Mouse (Mus musculus): Measurements from ENCODE around the gene Zfp710. TPM values are rescaled to one million over a fixed set of nuclear protein-coding genes. Genes with fewer than 3 reads are reported as not detected.

Gene Zfp710
- total and polyA plus RNA-seq, 3 experiments: 7.6 to 16.2 (median 14.4) TPM

GRCm38 (mm10) chr7:80033771-80034170, 9.2 kb downstream of the Zfp710 start:
- Histone ChIP-seq H3K4me3 (replicated peaks in 1 of 3; ENCODE audit: low read depth in 2 of 3, low read length in 2 of 3, poor library complexity in 1 of 3) (no peak overlapping the region), H3K36me3 (replicated peaks in 1 of 2; ENCODE audit: control insufficient read depth in 1 of 2, insufficient read depth in 1 of 2, low read length in 1 of 2) (peaks cover 0 to 34% of the 10 kb centered on the region in 2 experiments), H3K4me2 (ENCODE audit: insufficient read depth, low read depth, poor library complexity, severe bottlenecking) (peak overlapping the region; percentile 96; the same call in 1 of the 2 replicates), H3K9ac (ENCODE audit: insufficient read depth, low read depth) (0 out of 2 replicates have a peak overlapping the region, but pooled peaks have one; percentile 73), H3K27me3 (replicated peaks) (no peaks in the 10 kb centered on the region), H3K79me2 (replicated peaks; ENCODE audit: control insufficient read depth, extremely low read depth, insufficient read depth, poor library complexity, severe bottlenecking) (peaks cover 57% of the 10 kb centered on the region), H3K9me3 (replicated peaks; ENCODE audit: low read length) (no peaks in the 10 kb centered on the region), H3K4me1 (ENCODE audit: control insufficient read depth in 1 of 2, insufficient read depth in 2 of 2) (peaks cover 27 to 82% of the 10 kb centered on the region in 2 experiments), H3K27ac (ENCODE audit: insufficient read depth, low read depth) (no peak overlapping the region)
- in situ Hi-C loops (cut with MboI; ENCODE audit: low pct_ligation_motif_present, low pct_unique_long_range_greater_than_20kb, low sequenced_read_pairs) (no loop called here), dilution Hi-C loops (cut with MboI; ENCODE audit: extremely low pct_ligation_motif_present, extremely low pct_unique_long_range_greater_than_20kb, low sequenced_read_pairs) (no loop called here)
- no peak for TF ChIP-seq ZMIZ1 (IDR thresholded peaks at IDR 0.05; ENCODE audit: low read depth, low read length)
- no peak for DNase-seq (ENCODE audit: extremely low read depth)

- Histone ChIP-seq H3K4me2 (ENCODE audit: insufficient read depth, low read depth, poor library complexity, severe bottlenecking) (no peak overlapping the region), H3K79me2 (replicated peaks; ENCODE audit: control insufficient read depth, extremely low read depth, insufficient read depth, poor library complexity, severe bottlenecking) (peaks cover 44% of the 10 kb centered on the region), H3K9ac (ENCODE audit: insufficient read depth, low read depth) (no peak overlapping the region), H3K36me3 (replicated peaks in 1 of 2; ENCODE audit: control insufficient read depth in 1 of 2, insufficient read depth in 1 of 2, low read length in 1 of 2) (peaks cover 0 to 42% of the 10 kb centered on the region in 2 experiments), H3K4me3 (replicated peaks in 1 of 3; ENCODE audit: low read depth in 2 of 3, low read length in 2 of 3, poor library complexity in 1 of 3) (no peak overlapping the region), H3K4me1 (ENCODE audit: control insufficient read depth in 1 of 2, insufficient read depth in 2 of 2) (peaks cover 25 to 80% of the 10 kb centered on the region in 2 experiments), H3K27me3 (replicated peaks) (no peaks in the 10 kb centered on the region), H3K27ac (ENCODE audit: insufficient read depth, low read depth) (no peak overlapping the region), H3K9me3 (replicated peaks; ENCODE audit: low read length) (no peaks in the 10 kb centered on the region)
- DNase-seq (ENCODE audit: extremely low read depth): no peak
- dilution Hi-C loops (cut with MboI; ENCODE audit: extremely low pct_ligation_motif_present, extremely low pct_unique_long_range_greater_than_20kb, low sequenced_read_pairs) (no loop called here), in situ Hi-C loops (cut with MboI; ENCODE audit: low pct_ligation_motif_present, low pct_unique_long_range_greater_than_20kb, low sequenced_read_pairs) (no loop called here)
- no peak for TF ChIP-seq USF2 (conservative IDR thresholded peaks at IDR 0.05; ENCODE audit: low read depth, low read length)
- TF ChIP-seq SMC3 (IDR thresholded peaks at IDR 0.05; ENCODE audit: low read depth, low read length): no peak
- TF ChIP-seq TBP (conservative IDR thresholded peaks at IDR 0.05; ENCODE audit: low read depth, low read length): no peak
- TF ChIP-seq GABPA (IDR thresholded peaks at IDR 0.05; ENCODE audit: insufficient replicate concordance, low read depth, low read length): no peak
- no peak for TF ChIP-seq MXI1 (IDR thresholded peaks at IDR 0.05; ENCODE audit: low read depth, low read length)
- TF ChIP-seq MAFK (IDR thresholded peaks at IDR 0.05; ENCODE audit: insufficient replicate concordance, low read length): no peak
- TF ChIP-seq NRF1 (IDR thresholded peaks at IDR 0.05; ENCODE audit: low read depth, low read length): no peak
- TF ChIP-seq IRF4 (IDR thresholded peaks at IDR 0.05; ENCODE audit: low read depth, low read length): no peak
- no peak for TF ChIP-seq ZMIZ1 (IDR thresholded peaks at IDR 0.05; ENCODE audit: low read depth, low read length)
- TF ChIP-seq BHLHE40 (IDR thresholded peaks at IDR 0.05; ENCODE audit: low read depth, low read length): no peak
- no peak for TF ChIP-seq UBTF (IDR thresholded peaks at IDR 0.05; ENCODE audit: low read depth, low read length)
- TF ChIP-seq RAD21 (IDR thresholded peaks at IDR 0.05; ENCODE audit: low read depth, low read length): no peak
- no peak for TF ChIP-seq MEF2A (IDR thresholded peaks at IDR 0.05; ENCODE audit: borderline replicate concordance, low read depth, low read length)
- no peak for TF ChIP-seq TCF12 (IDR thresholded peaks at IDR 0.05; ENCODE audit: low read depth, low read length)
- no peak for TF ChIP-seq POLR2AphosphoS2 (IDR thresholded peaks at IDR 0.05; ENCODE audit: low read depth, low read length)
- TF ChIP-seq CHD1 (IDR thresholded peaks at IDR 0.05; ENCODE audit: low read depth, low read length): no peak
- no peak for TF ChIP-seq CTCF (conservative IDR thresholded peaks at IDR 0.05 in 1 of 2, IDR thresholded peaks at IDR 0.05 in 1 of 2; ENCODE audit: low read depth in 2 of 2, low read length in 2 of 2)
Observed at GRCm38 (mm10) chr7:80035086-80035485, 10.5 kb downstream of the Zfp710 start.

Measured in CH12.LX (cell line).